Mouse (Mus musculus) adrenal gland, adult 2 months (tissue): ENCODE measurements at regions not wholly inside any gene's neighbourhood (a gene's known extent, or its start where the extent isn't known, plus 50 kb on each side); places are given as distances from the start of the nearest gene placed in this dataset.

Experiments
- DNase-seq: peaks from one replicate; pipeline ENCODE4 v3.0.0; 2021

DNA sequence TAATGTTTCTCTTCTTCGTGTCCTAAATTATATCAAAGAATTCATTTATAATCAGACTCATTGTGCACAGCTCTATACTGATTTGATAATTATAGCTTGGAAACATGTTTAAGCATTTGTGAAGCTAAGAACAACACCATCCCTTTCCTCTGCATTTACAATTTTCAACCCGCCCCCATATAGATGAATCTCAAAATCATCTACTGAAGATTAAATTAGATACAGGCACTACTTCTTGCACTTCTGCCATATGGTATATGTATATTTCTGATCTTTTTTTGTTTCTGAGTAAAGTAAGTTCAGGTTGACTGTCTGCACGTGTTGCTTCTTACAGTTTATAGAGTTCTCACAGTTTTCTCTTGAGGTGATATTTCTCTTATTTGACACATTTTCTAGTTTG, 583.1 kb upstream of the C030005K15Rik start:
- DNase-seq: no peak

- DNase-seq: no peak
Measured at GRCm38 (mm10) chr10:98311403-98311802, 584.8 kb upstream of the C030005K15Rik start.

DNA sequence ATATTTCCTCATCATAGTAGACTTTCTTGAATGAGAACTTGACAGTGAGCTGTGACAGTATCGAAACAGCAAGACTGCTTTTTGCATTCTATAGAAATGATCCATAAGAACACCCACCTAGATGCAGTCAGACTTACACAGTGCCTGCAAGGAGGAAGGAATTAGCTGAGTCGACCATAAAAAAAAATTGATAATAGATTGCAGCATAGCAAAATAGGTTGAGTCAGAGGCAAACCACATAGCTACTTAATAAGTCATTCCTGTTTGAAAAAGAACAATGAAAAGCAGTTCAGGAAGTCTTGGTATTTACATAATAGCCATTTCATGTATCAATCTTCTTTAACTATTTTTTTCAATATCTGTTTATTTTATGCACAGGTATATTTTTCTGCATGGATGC, 591.9 kb upstream of the C030005K15Rik start:
- DNase-seq: no peak

DNA sequence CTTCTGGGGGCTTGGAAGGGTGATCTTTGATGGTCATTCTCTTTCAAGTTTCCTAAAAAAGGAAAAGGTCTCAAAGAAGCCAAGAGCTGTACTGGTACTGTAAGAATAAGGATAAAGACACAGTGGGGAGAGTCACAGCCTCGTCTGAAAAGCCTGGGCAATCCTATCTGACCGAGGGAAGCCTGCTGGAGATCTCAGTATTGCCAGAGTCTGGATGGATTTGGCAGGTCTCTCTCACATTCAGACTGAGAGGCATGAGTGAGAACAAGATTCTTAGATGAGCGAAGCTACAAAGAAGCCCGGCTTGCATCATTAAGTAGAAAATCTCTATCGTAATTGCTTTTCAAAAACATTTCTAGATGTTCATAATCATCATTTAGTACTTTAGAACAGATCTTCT, 590.4 kb upstream of the Atp2b1 start:
- DNase-seq: no peak

GRCm38 (mm10) chr10:98324591-98324990, 589.6 kb upstream of the Atp2b1 start:
- DNase-seq: no peak

GRCm38 (mm10) chr10:98325720-98326119, 588.5 kb upstream of the Atp2b1 start:
- DNase-seq: no peak

DNA sequence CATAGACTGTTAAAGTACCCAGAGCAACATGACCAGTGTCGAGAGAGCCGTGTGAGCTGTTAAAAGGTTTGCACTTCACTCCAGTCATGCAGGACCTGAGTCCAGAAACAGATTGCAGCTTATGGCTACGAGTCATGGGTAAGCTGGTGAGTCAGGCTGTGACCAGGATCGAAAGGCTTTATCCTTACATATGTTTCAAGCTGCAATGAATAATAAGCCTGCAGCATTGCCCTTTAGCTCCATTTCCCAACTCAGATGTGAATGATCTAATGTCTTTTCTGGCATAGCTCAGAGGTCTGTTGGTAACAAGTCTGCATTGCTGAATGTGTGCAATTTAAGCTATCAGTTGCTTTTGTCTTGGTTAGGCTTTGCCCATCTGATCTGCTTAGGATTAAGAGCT, 581.5 kb upstream of the Atp2b1 start:
- DNase-seq: no peak

DNA sequence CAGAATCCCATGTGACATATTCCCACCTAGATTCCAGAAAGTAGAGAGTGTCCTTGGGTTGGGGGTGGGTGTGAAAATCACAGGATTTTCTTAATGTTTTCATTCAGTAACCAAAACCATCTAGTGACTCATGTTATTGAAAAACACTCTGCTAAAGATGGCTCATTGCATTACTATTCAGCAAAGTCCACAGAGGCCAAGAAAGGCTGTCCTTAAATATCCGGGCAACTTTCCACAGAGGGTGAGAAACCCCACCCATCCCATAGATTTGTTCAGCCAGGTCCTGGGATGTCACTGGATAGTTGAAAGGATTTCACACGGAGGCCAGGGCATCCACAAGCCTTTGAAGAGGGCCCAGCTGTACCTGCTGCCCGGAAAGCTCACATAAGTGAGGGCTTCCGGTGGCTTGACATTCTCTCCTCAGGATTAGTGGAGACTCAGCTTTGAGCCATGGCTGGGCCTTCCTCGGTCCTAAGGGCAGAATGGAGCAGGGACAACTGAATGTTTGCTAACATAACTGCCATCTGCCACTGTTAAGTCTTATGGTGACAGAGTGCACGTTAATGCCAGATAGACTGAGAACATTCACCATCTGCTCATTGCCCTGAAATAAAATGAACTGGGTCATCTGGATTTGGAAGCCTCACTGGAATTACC, 580.7 kb upstream of the Atp2b1 start:
- peak; percentile 18 for DNase-seq

- DNase-seq: no peak
Measured at GRCm38 (mm10) chr10:98343827-98344226, 570.4 kb upstream of the Atp2b1 start.

DNA sequence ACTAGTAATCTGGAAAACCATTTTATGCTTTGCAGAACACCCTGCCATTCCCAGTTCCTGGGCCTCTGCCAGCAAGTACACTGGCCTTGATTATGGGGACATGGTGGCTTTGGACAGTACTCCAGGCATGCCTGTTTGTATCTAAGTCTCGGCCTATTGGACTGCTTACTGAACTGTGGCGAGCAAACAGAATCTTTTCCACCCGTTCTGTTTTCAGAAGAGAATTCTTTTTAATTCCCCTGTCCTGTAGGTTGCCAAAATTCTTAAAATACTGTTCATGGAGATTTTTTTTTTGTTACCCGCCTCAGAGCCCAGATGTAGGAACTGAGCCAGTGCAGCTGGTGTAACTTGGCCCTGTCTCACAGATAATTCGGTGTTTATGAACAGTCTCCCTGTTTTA, 564.7 kb upstream of the Atp2b1 start:
- peak; percentile 66 for DNase-seq

- DNase-seq: no peak
Measured at GRCm38 (mm10) chr10:98350318-98350926, 563.8 kb upstream of the Atp2b1 start.

GRCm38 (mm10) chr10:98352061-98352460, 562.1 kb upstream of the Atp2b1 start:
- DNase-seq: no peak

GRCm38 (mm10) chr10:98354486-98354885, 559.7 kb upstream of the Atp2b1 start:
- no peak for DNase-seq

GRCm38 (mm10) chr10:98364604-98365003, 549.6 kb upstream of the Atp2b1 start:
- DNase-seq: no peak

GRCm38 (mm10) chr10:98372561-98372960, 541.6 kb upstream of the Atp2b1 start:
- DNase-seq: no peak

DNA sequence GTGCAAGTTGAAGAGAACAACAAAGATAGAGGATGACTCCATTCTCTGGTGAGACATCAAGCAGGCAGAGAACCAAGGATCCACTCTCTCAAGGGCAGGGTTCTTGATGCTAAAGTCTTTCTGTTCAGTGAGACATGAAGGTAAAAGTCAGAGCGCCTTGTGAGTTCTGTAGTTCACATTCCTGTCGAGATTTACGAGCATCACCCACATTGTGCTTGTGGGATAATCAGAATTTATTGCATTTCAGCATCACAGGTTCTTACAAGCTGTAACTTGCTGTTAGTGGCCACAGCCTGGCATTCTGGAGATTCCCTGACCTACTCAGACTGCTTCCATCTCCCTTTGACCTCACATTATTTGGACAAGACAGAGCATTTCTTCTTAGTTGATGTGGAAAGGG, 540.9 kb upstream of the Atp2b1 start:
- DNase-seq: no peak

- no peak for DNase-seq
Measured at GRCm38 (mm10) chr10:98374684-98375083, 539.5 kb upstream of the Atp2b1 start.

DNA sequence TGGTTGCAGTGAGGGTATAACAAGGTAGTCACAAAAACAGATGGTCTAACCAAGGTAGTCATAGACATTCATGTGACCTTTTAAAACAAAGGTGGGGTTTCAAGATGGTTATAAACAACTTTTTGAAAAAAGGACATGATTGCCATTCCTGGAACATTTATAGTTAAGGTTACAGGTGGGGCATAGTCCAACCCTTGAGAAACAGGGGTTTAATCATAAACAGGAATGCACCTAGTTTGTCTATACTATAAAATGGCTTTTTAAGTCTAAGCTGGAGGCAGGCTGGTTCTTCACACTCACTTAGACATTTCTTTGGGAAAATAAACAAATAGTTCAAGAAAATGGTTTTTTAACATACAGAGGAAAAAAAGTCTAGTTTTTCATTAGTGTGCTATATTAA, 525.7 kb upstream of the Atp2b1 start:
- no peak for DNase-seq

GRCm38 (mm10) chr10:98399864-98400263, 514.3 kb upstream of the Atp2b1 start:
- DNase-seq: no peak

GRCm38 (mm10) chr10:98417807-98418743, 496.1 kb upstream of the Atp2b1 start:
- DNase-seq: no peak

GRCm38 (mm10) chr10:98424450-98424849, 489.8 kb upstream of the Atp2b1 start:
- no peak for DNase-seq

- no peak for DNase-seq
Measured at GRCm38 (mm10) chr10:98434974-98435373, 479.2 kb upstream of the Atp2b1 start.

DNA sequence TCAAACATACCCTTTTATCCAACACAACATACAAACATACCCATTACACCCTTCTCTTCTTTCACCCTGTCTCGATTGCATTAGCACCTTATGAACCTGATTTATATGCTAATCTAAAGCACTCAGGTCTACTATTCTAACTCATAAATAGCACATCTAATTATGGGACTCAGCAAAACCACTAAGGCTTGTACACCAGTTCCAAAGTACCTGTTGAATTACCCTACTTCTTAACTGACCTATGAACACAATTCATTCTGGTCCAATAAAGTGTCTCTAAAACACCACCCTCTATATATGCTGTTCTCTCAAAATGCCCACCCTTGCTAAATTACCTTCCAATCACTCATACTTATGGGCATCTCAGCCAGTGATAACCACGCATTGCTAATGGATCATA, 452.7 kb upstream of the Atp2b1 start:
- no peak for DNase-seq
